Mouse (Mus musculus) liver, embryonic 14.5 days (tissue): ENCODE measurements at regions not wholly inside any gene's neighbourhood (a gene's known extent, or its start where the extent isn't known, plus 50 kb on each side); places are given as distances from the start of the nearest gene placed in this dataset.

ENCODE experiments used
- ATAC-seq: fragments of 200-750 bp; cut with Nextera tagmentation; 2 replicates; pipeline ENCODE4 v1.8.0; 2017; ENCODE audit warnings: moderate number of reproducible peaks, mild to moderate bottlenecking, moderate library complexity; ENCODE audit not compliant: insufficient read depth
- DNase-seq, 3 experiments: peaks; one replicate each; pipeline ENCODE4 v3.0.0-alpha.2; 2012 to 2013; ENCODE audit warnings: low read depth in 3 of 3, low spot score in 3 of 3
- H3K27ac ChIP-seq: fragments of 300-500 bp; sonication (generic); 2 replicates; pipeline ENCODE4 v1.5.1; 2014; ENCODE audit warnings: moderate library complexity, mild to moderate bottlenecking, control low read depth, inconsistent platforms
- H3K27me3 ChIP-seq: fragments of 300-500 bp; sonication (generic); 2 replicates; pipeline ENCODE4 v1.6.1; 2014; ENCODE audit warnings: mild to moderate bottlenecking, low read length, moderate library complexity; ENCODE audit not compliant: control insufficient read depth, insufficient read depth
- H3K36me3 ChIP-seq: fragments of 300-500 bp; sonication (generic); replicated peaks from 2 replicates; pipeline ENCODE4 v1.6.1; 2014; ENCODE audit warnings: low read depth; ENCODE audit not compliant: control insufficient read depth, insufficient read depth
- H3K4me1 ChIP-seq, 2 experiments: fragments of 200-500 bp in 1 of 2; fragments of 300-500 bp in 1 of 2; sonication (generic) in 1 of 2; replicated peaks; 2 replicates each; pipeline ENCODE4 v1.6.1; 2012 to 2014; ENCODE audit warnings: antibody characterized with exemption in 1 of 2, inconsistent platforms in 1 of 2, low read length in 1 of 2; ENCODE audit not compliant: control insufficient read depth in 2 of 2, insufficient read depth in 2 of 2
- H3K4me2 ChIP-seq: fragments of 300-500 bp; sonication (generic); 2 replicates; pipeline ENCODE4 v1.6.1; 2014; ENCODE audit warnings: low read depth, mild to moderate bottlenecking, control low read depth, moderate library complexity
- H3K4me3 ChIP-seq, 2 experiments: fragments of 200-500 bp in 1 of 2; fragments of 300-500 bp in 1 of 2; sonication (generic) in 1 of 2; 2 replicates each; pipeline ENCODE4 v1.5.1; 2012 to 2014; ENCODE audit warnings: low read depth in 2 of 2, low read length in 2 of 2, mild to moderate bottlenecking in 2 of 2, control low read depth in 1 of 2, inconsistent platforms in 1 of 2, moderate library complexity in 1 of 2; ENCODE audit not compliant: insufficient read depth in 1 of 2
- H3K9ac ChIP-seq: fragments of 300-500 bp; sonication (generic); replicated peaks from 2 replicates; pipeline ENCODE4 v1.6.1; 2014; ENCODE audit warnings: mild to moderate bottlenecking, control low read depth, moderate library complexity
- H3K9me3 ChIP-seq: fragments of 300-500 bp; sonication (generic); 2 replicates; pipeline ENCODE4 v1.6.1; 2016; ENCODE audit warnings: low read length, mixed read lengths; ENCODE audit not compliant: control insufficient read depth
- CTCF ChIP-seq: IDR thresholded peaks from 2 replicates; pipeline ENCODE4 v1.5.1; 2016; ENCODE audit warnings: antibody characterized with exemption, low read depth, control low read depth
- EP300 ChIP-seq: IDR thresholded peaks from 2 replicates; pipeline ENCODE4 v1.6.1; 2016; ENCODE audit warnings: antibody characterized with exemption, low read depth
- whole genome bisulfite sequencing: fragments of 180-500 bp; shearing (Covaris S2); extraction: QIAGEN DNeasy Blood & Tissue Kit; methylation state at CpG from one replicate; pipeline ENCODE4 v1.1.7; 2014; ENCODE audit not compliant: insufficient replicate concordance; 5-methylcytosine and 5-hydroxymethylcytosine counted together

DNA sequence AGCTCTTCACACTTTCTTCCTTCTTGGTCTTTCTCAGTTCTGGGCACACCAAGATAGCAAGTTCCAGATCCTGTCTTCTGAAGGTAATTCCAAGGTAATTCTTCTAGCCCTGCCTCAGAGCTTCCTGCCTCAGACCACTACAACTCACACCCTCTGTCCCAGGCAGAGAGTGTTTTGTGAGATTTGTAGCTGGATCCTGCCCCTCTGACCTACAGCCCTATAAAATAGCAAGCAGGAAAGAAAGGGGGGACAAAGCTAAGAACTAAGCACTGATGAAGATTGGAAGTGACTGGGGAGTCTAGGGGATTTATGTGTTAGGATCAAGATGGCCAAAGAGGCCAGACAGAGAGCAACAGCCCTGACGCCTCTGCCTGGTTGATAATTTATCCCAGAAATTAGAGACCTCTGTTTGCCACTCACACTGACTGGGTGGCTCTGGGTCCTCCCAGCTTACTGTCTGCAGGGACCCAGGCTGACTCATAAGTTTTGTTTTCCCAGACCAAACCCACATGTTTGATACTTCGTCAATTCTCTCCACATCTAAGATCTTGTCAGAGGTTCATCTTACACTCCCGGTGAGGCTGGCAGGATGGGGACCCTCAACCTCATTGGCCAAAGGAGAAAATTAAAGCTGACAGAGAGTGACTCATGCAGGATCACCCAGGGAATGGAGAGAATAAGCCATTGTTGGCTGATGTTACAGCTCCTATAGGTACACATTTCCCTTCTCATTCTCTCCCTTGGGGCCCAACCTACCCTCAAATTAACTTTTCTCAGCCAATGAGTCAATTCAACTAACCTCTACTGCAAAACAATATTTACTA is 84.8 kb upstream of the Trabd2b start:
- Histone ChIP-seq H3K9me3 (no peaks in the 10 kb centered on the region), H3K4me1 (no peaks in the 10 kb centered on the region), H3K36me3 (no peaks in the 10 kb centered on the region), H3K27me3 (no peaks in the 10 kb centered on the region), H3K27ac (no peak overlapping the region), H3K4me3 (no peak overlapping the region), H3K4me2 (no peak overlapping the region), H3K9ac (no peak overlapping the region)
- no peak for TF ChIP-seq EP300
- no peak for TF ChIP-seq CTCF
- 47% methylated on average over 3 of the region's 3 CpGs for WGBS
- no peak for DNase-seq
- no peak for ATAC-seq

DNA sequence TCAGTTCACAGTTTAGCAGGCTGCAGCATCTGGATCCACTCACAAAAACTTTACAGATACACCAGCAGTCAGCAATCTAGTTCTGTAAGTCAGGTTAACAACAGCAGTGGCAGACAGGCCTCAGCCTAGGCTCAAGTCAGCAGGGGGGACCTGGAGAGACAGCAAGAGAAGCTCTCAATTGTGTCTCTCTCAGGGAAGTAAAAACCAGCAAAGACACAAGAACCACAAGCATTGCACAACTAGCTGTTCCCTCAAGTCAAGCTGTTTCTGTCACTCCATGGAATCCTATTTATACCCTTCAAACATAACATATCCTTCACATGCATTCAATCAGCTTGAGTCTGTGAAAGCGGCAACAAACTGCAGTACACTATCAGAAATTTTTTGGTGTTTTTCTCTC is 76.5 kb upstream of the Trabd2b start:
- TF ChIP-seq CTCF (no peak), EP300 (no peak)
- Histone ChIP-seq H3K9me3 (no peaks in the 10 kb centered on the region), H3K36me3 (no peaks in the 10 kb centered on the region), H3K4me2 (no peak overlapping the region), H3K4me3 (no peak overlapping the region), H3K9ac (no peak overlapping the region), H3K27ac (no peak overlapping the region), H3K27me3 (no peaks in the 10 kb centered on the region), H3K4me1 (no peaks in the 10 kb centered on the region)
- WGBS = 67% methylated on average over 1 of the region's 1 CpGs
- ATAC-seq (no peak), DNase-seq (no peak)

DNA sequence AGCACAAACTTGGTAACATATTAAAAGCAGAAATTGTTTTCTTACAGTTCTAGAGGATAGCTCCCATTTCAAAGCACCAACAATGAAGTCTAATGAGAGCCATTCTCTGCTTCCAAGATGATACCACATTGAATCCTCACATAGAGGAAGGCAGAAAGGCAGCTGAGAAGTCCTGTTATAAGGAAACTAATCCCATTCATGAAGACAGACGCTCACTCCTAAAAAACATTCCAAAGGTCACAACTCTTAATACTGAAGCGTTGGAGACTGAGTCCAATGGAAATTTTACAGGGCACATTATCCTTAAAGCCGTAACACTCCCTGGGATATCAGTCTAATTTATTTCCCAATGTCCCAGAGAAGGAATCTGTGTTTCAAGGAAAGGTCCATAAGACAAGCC is 75.4 kb upstream of the Trabd2b start:
- ATAC-seq (no peak), DNase-seq (no peak)
- Histone ChIP-seq H3K4me3 (no peak overlapping the region), H3K9ac (no peak overlapping the region), H3K9me3 (no peaks in the 10 kb centered on the region), H3K4me1 (no peaks in the 10 kb centered on the region), H3K4me2 (no peak overlapping the region), H3K27ac (no peak overlapping the region), H3K36me3 (no peaks in the 10 kb centered on the region), H3K27me3 (no peaks in the 10 kb centered on the region)
- 53% methylated on average over 3 of the region's 3 CpGs for WGBS
- no peak for TF ChIP-seq EP300
- TF ChIP-seq CTCF = no peak

DNA sequence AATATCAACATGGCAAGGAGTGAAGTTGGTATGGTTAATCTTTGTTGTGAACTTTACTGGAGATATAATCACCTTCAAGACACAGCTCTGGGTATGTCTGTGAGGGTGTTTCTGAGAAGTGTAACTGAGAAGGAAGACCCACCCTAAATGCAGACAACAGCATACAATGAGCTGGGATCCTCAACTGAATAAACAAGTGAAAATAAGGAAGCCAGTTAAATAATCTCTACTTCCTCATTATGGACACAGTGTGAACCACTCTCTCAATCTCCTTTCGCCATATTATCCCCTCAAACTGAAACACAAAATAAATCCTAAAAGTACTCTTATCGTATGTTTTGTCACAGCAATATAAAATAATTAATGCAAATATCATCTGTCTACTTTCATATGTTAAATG is 71.7 kb upstream of the Trabd2b start:
- Histone ChIP-seq H3K9ac (no peak overlapping the region), H3K27me3 (no peaks in the 10 kb centered on the region), H3K36me3 (no peaks in the 10 kb centered on the region), H3K27ac (no peak overlapping the region), H3K4me1 (no peaks in the 10 kb centered on the region), H3K4me2 (no peak overlapping the region), H3K4me3 (no peak overlapping the region), H3K9me3 (no peaks in the 10 kb centered on the region)
- 56% methylated on average over 2 of the region's 2 CpGs for WGBS
- DNase-seq (no peak), ATAC-seq (no peak)
- no peak for TF ChIP-seq EP300
- TF ChIP-seq CTCF = no peak

DNA sequence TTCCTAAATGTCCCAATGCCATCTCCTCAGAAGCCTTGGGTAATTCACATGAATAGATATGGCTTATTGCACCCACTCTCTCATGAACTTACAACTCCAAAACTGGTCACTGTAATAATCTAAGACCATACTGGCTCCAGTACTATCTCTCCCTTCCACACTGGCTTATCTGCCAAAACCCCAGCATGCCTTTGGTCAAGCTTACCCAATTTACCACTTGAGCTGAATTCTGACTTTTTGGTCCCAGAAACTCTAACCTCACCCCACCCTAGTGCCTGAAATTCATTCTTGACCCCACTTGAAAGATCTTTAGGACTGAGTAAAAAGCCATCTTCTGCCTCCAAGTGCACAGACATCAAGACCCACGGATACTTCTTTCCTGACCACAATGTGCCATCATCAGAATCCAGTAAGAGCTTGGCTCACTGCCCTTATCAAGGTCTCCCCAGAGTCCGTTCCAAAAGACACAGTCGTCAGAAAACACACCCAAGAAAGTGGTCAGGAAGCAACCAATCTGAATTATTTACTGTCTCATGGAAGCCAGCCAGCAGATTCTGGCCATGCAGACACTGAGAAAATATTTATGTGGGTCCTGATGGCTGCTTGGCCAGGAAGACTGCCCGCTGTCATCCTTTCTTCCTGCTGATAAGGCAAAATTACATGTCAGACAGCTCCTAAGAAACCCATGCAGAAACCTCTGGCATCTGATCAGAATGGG is 70.3 kb upstream of the Trabd2b start:
- Histone ChIP-seq H3K36me3 (no peaks in the 10 kb centered on the region), H3K9ac (no peak overlapping the region), H3K4me1 (no peaks in the 10 kb centered on the region), H3K27ac (no peak overlapping the region), H3K27me3 (no peaks in the 10 kb centered on the region), H3K9me3 (no peaks in the 10 kb centered on the region), H3K4me3 (no peak overlapping the region), H3K4me2 (no peak overlapping the region)
- TF ChIP-seq EP300 (no peak), CTCF (no peak)
- 15% methylated on average over 4 of the region's 4 CpGs for WGBS
- no peak for ATAC-seq
- DNase-seq = no peak
